Mouse (Mus musculus) bone marrow, adult 2 months (tissue): ENCODE data around the gene Chpt1. TPM values are rescaled to one million over a fixed set of nuclear protein-coding genes. Genes with fewer than 3 reads are reported as not detected.

Experiments
- H3K27ac ChIP-seq: fragments of 200-500 bp; 2 replicates; pipeline ENCODE4 v1.5.1; 2012; ENCODE audit warnings: low read depth, mild to moderate bottlenecking, control low read depth, inconsistent platforms, low read length; ENCODE audit not compliant: control insufficient read depth, poor library complexity, insufficient read depth
- H3K4me1 ChIP-seq: fragments of 200-500 bp; 2 replicates; pipeline ENCODE4 v1.6.1; 2011; ENCODE audit warnings: low read length; ENCODE audit not compliant: control insufficient read depth, insufficient read depth
- H3K4me3 ChIP-seq: fragments of 200-500 bp; replicated peaks from 2 replicates; pipeline ENCODE3; 2011; ENCODE audit warnings: mild to moderate bottlenecking, low read depth, low read length, control low read depth; ENCODE audit not compliant: control insufficient read depth
- CTCF ChIP-seq: fragments of 200-500 bp; IDR thresholded peaks from 2 replicates; pipeline ENCODE4 v1.5.1; 2011; ENCODE audit warnings: low read length, control low read depth; ENCODE audit not compliant: control insufficient read depth, insufficient read depth
- POLR2A ChIP-seq: fragments of 200-500 bp; IDR thresholded peaks from 2 replicates; pipeline ENCODE4 v1.6.1; 2011; ENCODE audit warnings: low read depth, mild to moderate bottlenecking, control low read depth, low read length, borderline replicate concordance; ENCODE audit not compliant: control insufficient read depth
- WGBS: fragments of 180-500 bp; shearing (Covaris S2); methylation state at CpG from one replicate; pipeline ENCODE4 v1.1.7; 2018; 5-methylcytosine and 5-hydroxymethylcytosine counted together
- polyA plus RNA-seq: library from polyadenylated mRNA; stranded (reverse); fragments of >200 nt; gene quantifications from 2 replicates; pipeline ENCODE4 v1.2.4, GENCODE M21; 2011; ENCODE audit warnings: low replicate concordance; ENCODE audit not compliant: missing spikeins, insufficient read depth, insufficient read length

Chpt1 gene
- polyA plus RNA-seq, 1 experiment = 21.9 TPM

DNA sequence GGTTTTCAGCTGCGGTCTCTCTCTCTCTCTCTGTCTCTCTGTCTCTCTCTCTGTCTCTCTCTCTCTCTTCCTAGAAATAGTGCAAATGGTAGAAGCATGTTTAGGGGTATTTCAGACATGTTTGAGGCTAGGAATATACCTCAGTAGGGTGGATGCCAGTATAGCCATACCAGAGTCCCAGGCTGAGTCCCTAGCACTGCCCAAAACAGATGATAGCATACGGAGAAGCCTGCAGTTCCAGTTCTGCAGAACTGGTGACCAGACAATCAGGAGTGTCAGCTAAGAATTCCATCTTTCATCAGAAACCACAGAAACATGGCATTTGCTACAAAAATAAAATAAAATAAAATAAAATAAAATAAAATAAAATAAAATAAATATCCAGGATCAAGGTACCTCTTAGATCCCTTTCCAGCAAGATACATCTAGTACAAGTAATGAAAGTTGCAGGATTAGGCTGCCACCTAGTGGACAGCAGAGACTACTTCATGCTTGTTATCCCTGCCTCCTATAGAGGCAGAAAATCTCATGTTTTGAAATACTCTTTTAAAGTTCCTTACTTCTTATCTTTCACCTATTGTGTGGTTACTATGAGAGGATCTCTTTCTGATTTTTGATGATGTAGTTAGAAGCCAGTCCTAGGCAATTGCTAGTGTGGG lies 77.6 kb downstream of the Chpt1 start:
- peaks cover 6% of the 10 kb centered on the region for H3K4me1 ChIP-seq
- no peak overlapping the region for H3K4me3 ChIP-seq
- 87% methylated on average over 2 of the region's 2 CpGs for WGBS
- no peak overlapping the region for H3K27ac ChIP-seq
- no peak for TF ChIP-seq POLR2A
- TF ChIP-seq CTCF = no peak

DNA sequence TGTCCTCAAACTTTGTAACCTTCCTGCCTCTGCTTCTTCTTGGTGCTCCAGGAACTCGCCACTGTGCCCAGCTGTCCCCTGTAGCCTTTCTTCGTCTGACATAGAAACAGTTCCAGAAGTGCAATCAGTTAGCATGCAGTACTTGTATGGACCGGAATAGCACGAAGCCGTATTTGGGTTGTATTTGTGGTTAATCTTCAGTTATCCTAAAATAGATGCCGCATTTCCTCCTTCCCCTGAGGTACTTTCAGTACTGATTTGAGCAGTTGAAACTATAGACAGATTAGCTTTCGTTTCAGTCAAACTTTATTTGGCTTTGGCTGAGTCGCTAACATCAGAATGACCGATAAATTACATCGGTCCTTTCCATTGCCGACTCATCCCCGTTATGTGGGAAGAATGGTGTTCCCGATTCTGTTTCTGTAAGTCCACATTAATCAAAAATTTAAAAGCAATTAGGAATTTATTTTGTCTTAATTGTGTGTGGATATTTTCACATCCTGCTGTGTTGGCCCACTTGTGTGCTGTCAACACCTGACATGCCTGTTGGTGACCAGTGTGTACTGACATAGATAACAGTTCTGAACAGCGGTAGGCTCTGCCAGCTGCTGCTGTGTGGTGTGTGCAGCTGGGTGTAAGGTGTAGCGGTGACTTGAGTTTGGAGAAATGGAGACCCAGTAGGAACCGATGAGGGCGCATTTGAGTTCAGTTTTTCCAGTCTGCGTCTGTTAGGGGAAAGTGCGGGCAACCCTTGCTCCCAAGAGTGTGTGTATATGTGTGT lies 83.0 kb downstream of the Chpt1 start:
- Histone ChIP-seq H3K4me1 (peaks cover 7% of the 10 kb centered on the region), H3K4me3 (peak overlapping the region; percentile 35), H3K27ac (peak overlapping the region; percentile 84)
- TF ChIP-seq POLR2A (no peak), CTCF (no peak)
- 32% methylated on average over 19 of the region's 19 CpGs for WGBS

DNA sequence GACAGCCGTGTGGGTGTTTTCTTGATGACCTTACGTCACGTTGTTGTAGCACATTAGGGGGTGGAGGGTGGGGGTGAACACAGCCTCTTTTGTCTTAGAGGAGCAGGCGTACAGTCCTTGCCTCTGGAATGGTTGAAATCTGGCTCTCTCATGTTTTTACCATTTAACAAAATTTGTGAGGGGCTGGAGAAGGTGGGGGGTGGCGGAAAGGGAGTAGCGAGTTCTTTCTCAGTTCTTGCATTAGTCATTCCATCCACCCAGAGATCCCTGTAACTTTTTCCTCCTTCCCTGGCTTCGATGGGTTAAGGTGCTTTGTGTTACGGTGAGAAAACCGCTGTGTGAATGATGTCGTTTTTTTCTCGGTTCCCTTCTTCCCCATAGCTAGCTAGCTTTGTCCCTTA lies 83.7 kb downstream of the Chpt1 start:
- 34% methylated on average over 11 of the region's 11 CpGs for WGBS
- peaks cover 7% of the 10 kb centered on the region for H3K4me1 ChIP-seq
- TF ChIP-seq CTCF (no peak), POLR2A (no peak)
- H3K4me3 ChIP-seq = no peak overlapping the region
- H3K27ac ChIP-seq = peak overlapping the region; percentile 77

DNA sequence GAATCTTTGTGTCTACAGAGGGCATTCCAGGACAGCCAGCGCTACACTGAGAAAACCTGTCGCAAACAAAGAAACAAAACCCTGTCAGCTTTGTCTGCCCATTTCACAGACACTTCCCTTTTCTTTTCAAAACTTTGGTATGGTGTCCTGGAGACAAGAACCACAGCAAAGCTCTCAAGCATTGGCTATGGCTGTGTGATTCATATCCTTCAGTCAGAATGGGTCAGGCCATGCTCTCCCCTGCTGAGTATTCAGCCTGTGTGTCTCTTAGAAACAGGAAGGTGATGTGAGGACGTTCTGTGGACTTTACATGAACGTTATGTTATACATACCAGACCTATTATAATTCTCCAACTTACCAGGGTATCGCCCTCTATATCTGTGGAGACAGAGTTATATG lies 86.2 kb downstream of the Chpt1 start:
- TF ChIP-seq POLR2A (no peak), CTCF (no peak)
- H3K27ac ChIP-seq = no peak overlapping the region
- 36% methylated on average over 5 of the region's 5 CpGs for WGBS
- peaks cover 6% of the 10 kb centered on the region for H3K4me1 ChIP-seq
- H3K4me3 ChIP-seq = no peak overlapping the region

DNA sequence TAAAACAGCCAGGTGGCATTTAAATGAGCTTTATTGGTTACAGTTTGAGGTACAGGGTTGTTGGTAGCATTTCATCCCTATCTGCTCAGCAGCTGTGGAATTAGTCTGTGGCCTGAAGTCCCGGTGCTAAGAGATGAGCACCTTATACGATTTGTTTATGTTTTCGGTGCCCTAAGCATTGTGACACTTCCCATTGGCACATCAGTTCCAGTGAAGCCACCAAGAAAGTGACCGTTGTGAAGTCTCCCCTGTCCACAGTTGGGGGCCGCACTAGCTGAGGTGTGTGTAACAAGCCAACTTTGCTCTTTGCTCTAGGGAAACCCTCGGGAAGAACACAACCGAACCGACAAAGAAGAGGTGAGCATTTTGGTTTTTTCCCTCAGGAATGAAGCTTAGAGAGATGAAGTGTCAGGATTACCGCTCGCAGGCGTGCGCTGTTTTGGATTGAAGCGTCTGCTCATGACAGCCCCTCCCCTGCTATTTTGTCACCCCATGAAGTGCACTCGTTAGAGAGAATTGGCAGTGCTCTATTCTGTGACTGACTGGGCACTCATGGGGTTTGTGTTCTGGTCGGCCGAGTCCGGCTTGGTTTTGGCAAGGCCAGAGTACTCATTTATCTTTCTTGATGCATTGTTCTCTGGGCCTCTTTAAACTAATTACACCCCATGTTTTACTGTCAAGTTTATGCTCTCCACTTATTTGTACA lies 91.4 kb downstream of the Chpt1 start:
- 61% methylated on average over 17 of the region's 17 CpGs for WGBS
- Histone ChIP-seq H3K4me3 (peak overlapping the region; percentile 10), H3K4me1 (peaks cover 1% of the 10 kb centered on the region), H3K27ac (peak overlapping the region; percentile 43)
- TF ChIP-seq CTCF = no peak
- no peak for TF ChIP-seq POLR2A

DNA sequence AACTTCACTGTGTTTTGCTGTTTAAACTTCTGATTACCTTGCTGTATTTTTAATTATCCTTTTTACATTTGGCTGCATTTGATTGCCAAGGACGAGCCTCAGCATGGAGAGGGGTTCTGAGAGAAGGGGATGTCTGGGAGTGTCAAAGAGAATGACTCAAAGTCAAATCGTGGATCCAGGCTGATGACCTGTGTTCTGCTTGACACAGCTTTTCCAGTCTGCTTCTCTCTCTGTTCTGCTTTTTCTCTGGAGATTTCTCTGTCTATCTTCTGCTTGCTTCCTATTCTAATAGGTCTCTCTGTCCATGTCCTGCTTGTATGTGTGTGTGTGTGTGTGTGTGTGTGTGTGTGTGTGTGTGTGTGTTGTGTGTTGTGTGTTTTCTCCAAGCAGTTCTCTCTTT lies 94.1 kb downstream of the Chpt1 start:
- TF ChIP-seq CTCF (no peak), POLR2A (no peak)
- Histone ChIP-seq H3K27ac (no peak overlapping the region), H3K4me3 (no peak overlapping the region), H3K4me1 (peaks cover 1% of the 10 kb centered on the region)
- 36% methylated on average over 2 of the region's 2 CpGs for WGBS

DNA sequence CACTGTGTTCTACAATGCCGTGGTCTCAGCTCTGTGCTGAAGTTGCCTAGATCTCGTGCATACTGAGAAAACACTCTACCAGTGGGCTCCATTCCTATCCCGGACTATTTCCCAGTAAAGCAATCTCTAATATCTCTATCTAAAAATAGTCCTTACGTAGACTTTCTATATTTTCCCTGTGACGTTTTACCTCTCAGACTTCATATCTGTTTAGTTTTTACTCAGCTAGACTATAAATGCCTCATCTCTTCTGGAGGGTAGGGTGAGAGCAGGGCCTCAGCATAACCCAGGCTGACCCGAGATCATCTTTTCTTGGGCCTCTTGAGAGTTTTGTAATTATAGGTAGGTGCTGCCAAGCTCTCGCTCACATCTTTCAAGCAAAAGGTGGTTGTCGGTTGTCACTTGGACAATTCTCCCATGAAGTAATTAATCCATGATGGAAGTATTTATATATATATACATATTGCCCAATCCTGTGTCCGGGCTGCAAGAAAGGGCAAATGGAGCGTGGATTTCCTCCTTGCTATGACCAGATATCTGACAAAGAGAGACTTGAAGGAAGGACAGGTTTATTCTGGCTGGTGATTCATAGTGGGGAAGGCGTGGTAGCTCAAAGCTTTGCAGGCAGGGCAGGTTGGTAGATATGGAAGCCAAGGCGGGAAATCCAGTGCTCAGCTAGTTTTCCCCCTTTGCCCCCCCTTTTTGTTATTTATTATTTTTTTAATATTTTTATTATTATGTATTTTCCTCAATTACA lies 95.8 kb downstream of the Chpt1 start:
- TF ChIP-seq POLR2A = no peak
- no peak for TF ChIP-seq CTCF
- WGBS = 78% methylated on average over 12 of the region's 12 CpGs
- no peak overlapping the region for H3K27ac ChIP-seq
- H3K4me1 ChIP-seq = peaks cover 1% of the 10 kb centered on the region
- no peak overlapping the region for H3K4me3 ChIP-seq
